Mouse (Mus musculus) E14TG2a.4 (cell line): ENCODE measurements around the gene Crim1.

ENCODE experiments used
- CTCF ChIP-seq: conservative IDR thresholded peaks from 2 replicates; pipeline ENCODE4 v1.5.1; 2014; ENCODE audit warnings: low read length
- NANOG ChIP-seq: IDR thresholded peaks from 2 replicates; pipeline ENCODE4 v1.6.1; 2014; ENCODE audit warnings: borderline replicate concordance, low read length, mixed read lengths

DNA sequence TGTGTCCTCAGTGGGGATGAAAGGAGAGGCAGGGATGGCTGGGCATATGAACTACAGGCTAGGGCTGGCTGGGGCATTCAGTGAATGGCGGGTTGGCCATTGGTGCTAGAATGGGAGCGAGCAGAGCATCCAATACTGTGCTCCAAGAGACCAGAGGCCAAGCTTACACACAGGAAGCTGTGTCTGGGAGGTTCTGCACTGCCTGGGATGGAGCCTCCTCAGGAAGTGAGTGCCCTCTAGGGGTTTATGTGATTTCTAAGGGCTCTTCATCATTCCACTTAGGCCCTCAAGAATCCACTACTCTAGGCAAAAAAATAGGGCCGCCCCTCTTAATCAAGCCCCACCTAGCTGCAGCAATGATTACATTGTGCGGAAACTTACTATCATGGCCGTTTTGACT lies 98.1 kb downstream of the Crim1 start:
- TF ChIP-seq CTCF (no peak), NANOG (no peak)
